ENCODE assay signal across 10 mouse cellular contexts in genomic region chr5:125024002-125024401, GRCm38 (mm10). TPM values are rescaled to one million over a fixed set of nuclear protein-coding genes. Genes with fewer than 3 reads are reported as not detected.
DNase-seq lines count a peak whose midpoint lies in the region; ATAC-seq lines count a peak whose summit lies in the region.
"Had no signal": no experiment of that assay in that cellular context is flagged by ENCODE, and none has a peak within 500 bp of the region (broad histone marks: within the 10 kb centered on the region; RNA-seq: fewer than 3 reads in every experiment).

No protein-coding gene starts in this region.

- no peaks in the 10 kb centered on the region for H3K27me3 ChIP-seq in hindbrain, embryonic 10.5 days (ENCODE audit: insufficient read depth, poor library complexity, severe bottlenecking)
- H3K27me3 ChIP-seq in hindbrain, embryonic 14.5 days (ENCODE audit: control insufficient read depth, insufficient read depth, low read length): no peaks in the 10 kb centered on the region
- no peaks in the 10 kb centered on the region for H3K27me3 ChIP-seq in midbrain, embryonic 12.5 days
- H3K27me3 ChIP-seq in midbrain, embryonic 16.5 days (ENCODE audit: control insufficient read depth, insufficient read depth, low read depth, low read length): no peaks in the 10 kb centered on the region
- H3K27me3 ChIP-seq: lung, embryonic 15.5 days had no signal

- H3K9me3 ChIP-seq in hindbrain, embryonic 10.5 days: no peaks in the 10 kb centered on the region
- no peaks in the 10 kb centered on the region for H3K9me3 ChIP-seq in hindbrain, embryonic 14.5 days (ENCODE audit: control insufficient read depth, low read length)
- no peaks in the 10 kb centered on the region for H3K9me3 ChIP-seq in midbrain, embryonic 12.5 days
- no peaks in the 10 kb centered on the region for H3K9me3 ChIP-seq in midbrain, embryonic 16.5 days (replicated peaks; ENCODE audit: control insufficient read depth, low read length, poor library complexity, severe bottlenecking)
- H3K9me3 ChIP-seq: lung, embryonic 15.5 days had no signal

- DNase-seq in hindbrain, embryonic 10.5 days (ENCODE audit: low spot score): peak; percentile 31
- DNase-seq in hindbrain, embryonic 14.5 days (ENCODE audit: low spot score): no peak
- DNase-seq in brain, adult 2 months (ENCODE audit: low read depth, low spot score): peak; percentile 66
- DNase-seq in retina, embryonic 14.5 days (ENCODE audit: low spot score): peak; percentile 59
- DNase-seq in gastrocnemius, adult 18-20 months (ENCODE audit: low spot score): no peak
- DNase-seq in adrenal gland, postnatal 14 days: no peak

- peaks cover 12% of the 10 kb centered on the region for H3K4me1 ChIP-seq in hindbrain, embryonic 10.5 days (replicated peaks)
- H3K4me1 ChIP-seq in hindbrain, embryonic 14.5 days (replicated peaks; ENCODE audit: control insufficient read depth, insufficient read depth, low read length): 0 out of 2 replicates have a peak, but pooled peaks cover 6% of the 10 kb centered on the region
- no peaks in the 10 kb centered on the region for H3K4me1 ChIP-seq in midbrain, embryonic 12.5 days
- H3K4me1 ChIP-seq in midbrain, embryonic 16.5 days (ENCODE audit: control insufficient read depth, insufficient read depth, low read length): no peaks in the 10 kb centered on the region
- H3K4me1 ChIP-seq: lung, embryonic 15.5 days had no signal

- no peak overlapping the region for H3K27ac ChIP-seq in hindbrain, embryonic 10.5 days
- no peak overlapping the region for H3K27ac ChIP-seq in hindbrain, embryonic 14.5 days
- H3K27ac ChIP-seq in midbrain, embryonic 12.5 days (replicated peaks): 0 out of 2 replicates have a peak overlapping the region, but pooled peaks have one; percentile 15
- no peak overlapping the region for H3K27ac ChIP-seq in midbrain, embryonic 16.5 days (ENCODE audit: low read length)
- H3K27ac ChIP-seq: lung, embryonic 15.5 days had no signal

- H3K4me2 ChIP-seq in hindbrain, embryonic 14.5 days (replicated peaks): no peak overlapping the region
- no peak overlapping the region for H3K4me2 ChIP-seq in midbrain, embryonic 12.5 days (replicated peaks)
- no peak overlapping the region for H3K4me2 ChIP-seq in midbrain, embryonic 16.5 days (ENCODE audit: low read length)
- H3K4me2 ChIP-seq: lung, embryonic 15.5 days had no signal

- WGBS in hindbrain, embryonic 10.5 days: 86% methylated on average over 14 of the region's 14 CpGs
- WGBS in hindbrain, embryonic 14.5 days: 82% methylated on average over 14 of the region's 14 CpGs
- WGBS in midbrain, embryonic 12.5 days: 86% methylated on average over 14 of the region's 14 CpGs
- WGBS in midbrain, embryonic 16.5 days: 80% methylated on average over 14 of the region's 14 CpGs

- H3K9ac ChIP-seq in hindbrain, embryonic 14.5 days: no peak overlapping the region
- H3K9ac ChIP-seq in midbrain, embryonic 12.5 days (replicated peaks): no peak overlapping the region
- H3K9ac ChIP-seq in midbrain, embryonic 16.5 days (ENCODE audit: low read depth, low read length): no peak overlapping the region
- H3K9ac ChIP-seq: lung, embryonic 15.5 days had no signal

- no peak for ATAC-seq in hindbrain, embryonic 14.5 days (ENCODE audit: low FRiP score)
- no peak for ATAC-seq in midbrain, embryonic 12.5 days (ENCODE audit: low FRiP score, low read depth)
- ATAC-seq in midbrain, embryonic 16.5 days: no peak
- ATAC-seq: intestine, embryonic 16.5 days had no signal

- peaks cover 99% of the 10 kb centered on the region for H3K36me3 ChIP-seq in hindbrain, embryonic 10.5 days
- H3K36me3 ChIP-seq in hindbrain, embryonic 14.5 days (replicated peaks; ENCODE audit: control insufficient read depth, insufficient read depth): peaks cover 87% of the 10 kb centered on the region
- peaks cover 85% of the 10 kb centered on the region for H3K36me3 ChIP-seq in midbrain, embryonic 12.5 days
- peaks cover 50% of the 10 kb centered on the region for H3K36me3 ChIP-seq in midbrain, embryonic 16.5 days (ENCODE audit: control insufficient read depth, insufficient read depth, low read length)

- H3K4me3 ChIP-seq in hindbrain, embryonic 10.5 days: no peak overlapping the region
- H3K4me3 ChIP-seq in hindbrain, embryonic 14.5 days (replicated peaks; ENCODE audit: low read length): no peak overlapping the region
- H3K4me3 ChIP-seq in midbrain, embryonic 12.5 days: no peak overlapping the region
- H3K4me3 ChIP-seq in midbrain, embryonic 16.5 days (ENCODE audit: low read depth, low read length): no peak overlapping the region
- H3K4me3 ChIP-seq: lung, embryonic 15.5 days had no signal

RNA-seq across cellular contexts. Expression of gene Rflna, which starts 21.0 kb away (rescaled TPM):
- 4.3 and 7.7 TPM in 2 replicates for polyA plus RNA-seq in hindbrain, embryonic 10.5 days (2016; fragmentation: Nextera tagmentation; extraction: Ambion mirVana)
- polyA plus RNA-seq in hindbrain, embryonic 14.5 days (2014; fragmentation: Nextera tagmentation; extraction: Ambion mirVana): 5.8 and 6.4 TPM in 2 replicates
- polyA plus RNA-seq in midbrain, embryonic 12.5 days (2016; fragmentation: Nextera tagmentation; extraction: Ambion mirVana): 5.2 and 12.1 TPM in 2 replicates
- 4.9 and 7.1 TPM in 2 replicates for polyA plus RNA-seq in midbrain, embryonic 16.5 days (2015; fragmentation: Nextera tagmentation; extraction: Ambion mirVana)
- total RNA-seq in gastrocnemius, adult 18-20 months (2021): not detected
- total RNA-seq in adrenal gland, postnatal 14 days (2021): 3.7 and 5.3 TPM in 2 replicates

Comparison
In these comparisons a context has a peak if more than half of its experiments do, and no peak if none do; other contexts are left out.
1. DNase-seq: peak in hindbrain, embryonic 10.5 days (single experiment), brain, adult 2 months (single experiment) and retina, embryonic 14.5 days (single experiment); none in hindbrain, embryonic 14.5 days (single experiment), gastrocnemius, adult 18-20 months (single experiment) and adrenal gland, postnatal 14 days (single experiment).